Mouse (Mus musculus) kidney, embryonic 15.5 days (tissue): Measurements from ENCODE around the gene Abhd16a. TPM values are rescaled to one million over a fixed set of nuclear protein-coding genes. Genes with fewer than 3 reads are reported as not detected.

Experiments used
- ATAC-seq: fragments of 200-750 bp; cut with Nextera tagmentation; replicated peaks from 2 replicates; pipeline ENCODE4 v1.8.0; 2017; ENCODE audit warnings: moderate TSS enrichment; ENCODE audit not compliant: low FRiP score
- H3K27ac ChIP-seq: fragments of 300-500 bp; sonication (generic); 2 replicates; pipeline ENCODE4 v1.5.1; 2015; ENCODE audit warnings: mild to moderate bottlenecking, inconsistent platforms
- H3K27me3 ChIP-seq: fragments of 300-500 bp; sonication (generic); 2 replicates; pipeline ENCODE4 v1.6.1; 2015; ENCODE audit warnings: inconsistent platforms
- H3K36me3 ChIP-seq: fragments of 300-500 bp; sonication (generic); 2 replicates; pipeline ENCODE4 v1.6.1; 2015; ENCODE audit warnings: inconsistent platforms
- H3K4me1 ChIP-seq: fragments of 300-500 bp; sonication (generic); 2 replicates; pipeline ENCODE4 v1.6.1; 2015; ENCODE audit warnings: inconsistent platforms
- H3K4me2 ChIP-seq: fragments of 300-500 bp; sonication (generic); 2 replicates; pipeline ENCODE4 v1.6.1; 2015; ENCODE audit warnings: moderate library complexity, mild to moderate bottlenecking, inconsistent platforms
- H3K4me3 ChIP-seq: fragments of 300-500 bp; sonication (generic); replicated peaks from 2 replicates; pipeline ENCODE4 v1.5.1; 2015; ENCODE audit warnings: mild to moderate bottlenecking, inconsistent platforms
- H3K9ac ChIP-seq: fragments of 300-500 bp; sonication (generic); 2 replicates; pipeline ENCODE4 v1.6.1; 2015; ENCODE audit warnings: mild to moderate bottlenecking, inconsistent platforms
- H3K9me3 ChIP-seq: fragments of 300-500 bp; sonication (generic); replicated peaks from 2 replicates; pipeline ENCODE4 v1.6.1; 2016; ENCODE audit warnings: inconsistent platforms
- WGBS: fragments of 180-500 bp; shearing (Covaris S2); methylation state at CpG from one replicate; pipeline ENCODE4 v1.1.7; 2015; ENCODE audit warnings: mixed read lengths; 5-methylcytosine and 5-hydroxymethylcytosine counted together
- polyA plus RNA-seq: library from polyadenylated mRNA; unstranded; fragments of >200 nt; fragmentation: Nextera tagmentation; extraction: Ambion mirVana; gene quantifications from 2 replicates; pipeline ENCODE4 v1.2.1, GENCODE M21; 2015

Gene Abhd16a
- polyA plus RNA-seq, 1 experiment from 2014 or later = 103 TPM

- Histone ChIP-seq H3K4me2 (no peak overlapping the region), H3K27ac (no peak overlapping the region), H3K4me1 (peaks cover 31% of the 10 kb centered on the region), H3K27me3 (no peaks in the 10 kb centered on the region), H3K4me3 (no peak overlapping the region), H3K36me3 (peaks cover 92% of the 10 kb centered on the region), H3K9ac (no peak overlapping the region), H3K9me3 (no peaks in the 10 kb centered on the region)
- no peak for ATAC-seq
- 88% methylated on average over 12 of the region's 12 CpGs for WGBS
These were observed 7.5 kb downstream of the Abhd16a start for GRCm38 (mm10) chr17:35096597-35096996.

- 76% methylated on average over 12 of the region's 12 CpGs for WGBS
- no peak overlapping the region for H3K4me3 ChIP-seq
- H3K36me3 ChIP-seq = peaks cover 94% of the 10 kb centered on the region
- H3K27me3 ChIP-seq = no peaks in the 10 kb centered on the region
- no peak for ATAC-seq
- peaks cover 37% of the 10 kb centered on the region for H3K4me1 ChIP-seq
- H3K27ac ChIP-seq = no peak overlapping the region
- H3K9ac ChIP-seq = no peak overlapping the region
- H3K4me2 ChIP-seq = no peak overlapping the region
- H3K9me3 ChIP-seq = no peaks in the 10 kb centered on the region
These were observed 8.1 kb downstream of the Abhd16a start for GRCm38 (mm10) chr17:35097164-35097655.

- 55% methylated on average over 10 of the region's 10 CpGs for WGBS
- Histone ChIP-seq H3K9me3 (no peaks in the 10 kb centered on the region), H3K27me3 (no peaks in the 10 kb centered on the region), H3K4me3 (no peak overlapping the region), H3K4me2 (no peak overlapping the region), H3K36me3 (peaks cover 80% of the 10 kb centered on the region), H3K4me1 (peaks cover 49% of the 10 kb centered on the region), H3K27ac (peak overlapping the region; percentile 59), H3K9ac (0 out of 2 replicates have a peak overlapping the region, but pooled peaks have one; percentile 12)
- ATAC-seq = peak; percentile 33
These were observed 11.2 kb downstream of the Abhd16a start for GRCm38 (mm10) chr17:35100196-35100765.

GRCm38 (mm10) chr17:35101161-35101560 is 12.1 kb downstream of the Abhd16a start:
- Histone ChIP-seq H3K4me1 (peaks cover 54% of the 10 kb centered on the region), H3K27me3 (no peaks in the 10 kb centered on the region), H3K9me3 (no peaks in the 10 kb centered on the region), H3K4me3 (no peak overlapping the region), H3K36me3 (peaks cover 74% of the 10 kb centered on the region), H3K4me2 (no peak overlapping the region), H3K27ac (peak overlapping the region; percentile 63), H3K9ac (no peak overlapping the region)
- WGBS = 74% methylated on average over 11 of the region's 11 CpGs
- ATAC-seq = no peak

GRCm38 (mm10) chr17:35102299-35102698 is 13.2 kb downstream of the Abhd16a start:
- H3K27ac ChIP-seq = peak overlapping the region; percentile 78

GRCm38 (mm10) chr17:35103221-35103690 is 14.2 kb downstream of the Abhd16a start:
- no peak for ATAC-seq
- Histone ChIP-seq H3K4me3 (no peak overlapping the region), H3K9ac (no peak overlapping the region), H3K36me3 (peaks cover 54% of the 10 kb centered on the region), H3K9me3 (no peaks in the 10 kb centered on the region), H3K4me1 (peaks cover 54% of the 10 kb centered on the region), H3K4me2 (no peak overlapping the region), H3K27me3 (no peaks in the 10 kb centered on the region), H3K27ac (peak overlapping the region; percentile 78)
- WGBS = 57% methylated on average over 6 of the region's 6 CpGs

More at GRCm38 (mm10) chr17:35102299-35102698, 13.2 kb downstream of the Abhd16a start:
- WGBS = 59% methylated on average over 8 of the region's 8 CpGs
- Histone ChIP-seq H3K27me3 (no peaks in the 10 kb centered on the region), H3K4me1 (peaks cover 54% of the 10 kb centered on the region), H3K36me3 (peaks cover 63% of the 10 kb centered on the region), H3K4me2 (no peak overlapping the region), H3K9me3 (no peaks in the 10 kb centered on the region), H3K9ac (peak overlapping the region; percentile 12; the same call in 1 of the 2 replicates), H3K4me3 (no peak overlapping the region)
- ATAC-seq = peak; percentile 7; the same call in 1 of the 2 replicates

- Histone ChIP-seq H3K36me3 (peaks cover 46% of the 10 kb centered on the region), H3K27me3 (no peaks in the 10 kb centered on the region), H3K27ac (0 out of 2 replicates have a peak overlapping the region, but pooled peaks have one; percentile 78), H3K4me3 (no peak overlapping the region), H3K4me1 (peaks cover 54% of the 10 kb centered on the region), H3K9me3 (no peaks in the 10 kb centered on the region), H3K4me2 (no peak overlapping the region), H3K9ac (no peak overlapping the region)
- 95% methylated on average over 7 of the region's 7 CpGs for WGBS
- ATAC-seq = no peak
These were observed 15.0 kb downstream of the Abhd16a start for GRCm38 (mm10) chr17:35104079-35104478.

- H3K36me3 ChIP-seq = peaks cover 39% of the 10 kb centered on the region
- no peak overlapping the region for H3K27ac ChIP-seq
- ATAC-seq = no peak
- no peaks in the 10 kb centered on the region for H3K9me3 ChIP-seq
- H3K4me2 ChIP-seq = no peak overlapping the region
- peaks cover 49% of the 10 kb centered on the region for H3K4me1 ChIP-seq
- H3K4me3 ChIP-seq = no peak overlapping the region
- WGBS = 74% methylated on average over 6 of the region's 6 CpGs
- H3K9ac ChIP-seq = no peak overlapping the region
- H3K27me3 ChIP-seq = no peaks in the 10 kb centered on the region
These were observed 15.7 kb downstream of the Abhd16a start for GRCm38 (mm10) chr17:35104754-35105153.

GRCm38 (mm10) chr17:35105740-35106389 is 16.8 kb downstream of the Abhd16a start:
- Histone ChIP-seq H3K9ac (peak overlapping the region; percentile 33; the same call in 1 of the 2 replicates), H3K4me2 (peak overlapping the region; percentile 50), H3K27me3 (no peaks in the 10 kb centered on the region), H3K4me1 (peaks cover 40% of the 10 kb centered on the region), H3K4me3 (0 out of 2 replicates have a peak overlapping the region, but pooled peaks have one; percentile 13), H3K9me3 (no peaks in the 10 kb centered on the region), H3K36me3 (peaks cover 29% of the 10 kb centered on the region), H3K27ac (peak overlapping the region; percentile 41)
- WGBS = 24% methylated on average over 13 of the region's 13 CpGs
- no peak for ATAC-seq

GRCm38 (mm10) chr17:35106522-35106921 is 17.5 kb downstream of the Abhd16a start:
- Histone ChIP-seq H3K9ac (no peak overlapping the region; the same call in 1 of the 2 replicates), H3K4me3 (no peak overlapping the region), H3K27me3 (no peaks in the 10 kb centered on the region), H3K27ac (peak overlapping the region; percentile 41), H3K4me2 (no peak overlapping the region; the same call in 1 of the 2 replicates), H3K36me3 (peaks cover 23% of the 10 kb centered on the region), H3K4me1 (peaks cover 34% of the 10 kb centered on the region), H3K9me3 (no peaks in the 10 kb centered on the region)
- no peak for ATAC-seq
- 73% methylated on average over 3 of the region's 3 CpGs for WGBS

GRCm38 (mm10) chr17:35108097-35108496 is 19.0 kb downstream of the Abhd16a start, which contains the start of gene Ly6g5c:
Ly6g5c (plus strand) TSS chr17:35108279.
- no peak within 1 kb of the TSS for H3K9ac ChIP-seq
- peaks cover 7% of the 10 kb centered on the region for H3K36me3 ChIP-seq
- H3K9me3 ChIP-seq = no peaks in the 10 kb centered on the region
- peaks cover 19% of the 10 kb centered on the region for H3K4me1 ChIP-seq
- no peaks in the 10 kb centered on the region for H3K27me3 ChIP-seq
- 86% methylated on average over 6 of the region's 6 CpGs for WGBS
- H3K4me2 ChIP-seq = no peak within 1 kb of the TSS
- H3K27ac ChIP-seq = no peak within 1 kb of the TSS
- no peak within 1 kb of the TSS for H3K4me3 ChIP-seq
- no peak for ATAC-seq

GRCm38 (mm10) chr17:35111774-35112173 is 22.7 kb downstream of the Abhd16a start:
- no peak for ATAC-seq
- no peaks in the 10 kb centered on the region for H3K9me3 ChIP-seq
- no peak overlapping the region for H3K27ac ChIP-seq
- whole genome bisulfite sequencing = 76% methylated on average over 9 of the region's 9 CpGs
- H3K4me3 ChIP-seq = no peak overlapping the region
- H3K4me2 ChIP-seq = no peak overlapping the region
- H3K4me1 ChIP-seq = no peaks in the 10 kb centered on the region
- H3K27me3 ChIP-seq = no peaks in the 10 kb centered on the region
- H3K36me3 ChIP-seq = peaks cover 26% of the 10 kb centered on the region
- no peak overlapping the region for H3K9ac ChIP-seq
